Mouse (Mus musculus) heart, adult 10 weeks (tissue): ENCODE data around the gene Zdhhc8. TPM values are rescaled to one million over a fixed set of nuclear protein-coding genes. Genes with fewer than 3 reads are reported as not detected.

ENCODE experiments used
- polyA plus RNA-seq: library from polyadenylated mRNA; stranded (reverse); fragments of 350-450 nt; fragmentation: Illumina TruSeq; extraction: RNeasy Lipid Tissue Mini Kit (QIAGEN cat#74804); gene quantifications from one replicate; pipeline ENCODE4 v1.2.3, GENCODE M21; 2014; ENCODE audit warnings: low read depth, low replicate concordance

The Zdhhc8 gene
- polyA plus RNA-seq = 23.9 TPM

DNA sequence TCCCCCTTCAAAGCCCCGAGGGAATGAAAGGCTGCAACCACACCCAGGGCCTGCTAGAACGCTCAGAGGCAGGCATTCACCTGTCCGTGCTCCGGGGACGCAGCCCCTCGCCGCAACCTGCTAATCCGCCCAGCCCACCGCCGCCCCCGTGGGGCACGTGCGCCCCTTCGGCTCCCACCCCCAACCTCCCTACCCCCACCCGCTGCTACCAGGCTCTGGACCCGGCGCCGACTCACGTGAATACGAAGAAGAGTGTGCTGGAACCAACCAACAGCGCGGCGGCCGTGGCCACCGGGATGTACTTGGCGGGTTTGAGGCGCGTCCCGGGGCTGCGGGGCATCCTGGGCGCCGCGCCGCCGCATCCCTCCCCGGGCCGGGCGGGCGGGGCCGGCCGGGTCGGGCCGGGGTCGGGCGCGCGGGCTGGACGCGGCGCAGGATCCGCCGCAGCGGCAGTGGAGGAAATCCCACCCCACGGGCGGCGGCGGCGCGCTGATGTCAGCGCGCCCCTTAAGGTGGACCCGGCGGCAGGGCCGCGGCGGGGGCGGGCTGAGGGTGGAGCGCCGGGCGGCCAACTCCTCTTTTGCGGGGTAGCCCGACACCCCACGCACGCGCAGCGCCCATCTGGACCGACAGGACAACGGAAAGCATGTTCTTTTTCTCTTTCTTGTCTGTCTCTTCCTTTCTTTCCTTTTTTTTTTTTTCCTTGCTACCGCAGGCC is at the start of gene Zdhhc8:
Gene Zdhhc8 (minus strand): TSS at position 466 of the 718 bp plus-strand sequence.

DNA sequence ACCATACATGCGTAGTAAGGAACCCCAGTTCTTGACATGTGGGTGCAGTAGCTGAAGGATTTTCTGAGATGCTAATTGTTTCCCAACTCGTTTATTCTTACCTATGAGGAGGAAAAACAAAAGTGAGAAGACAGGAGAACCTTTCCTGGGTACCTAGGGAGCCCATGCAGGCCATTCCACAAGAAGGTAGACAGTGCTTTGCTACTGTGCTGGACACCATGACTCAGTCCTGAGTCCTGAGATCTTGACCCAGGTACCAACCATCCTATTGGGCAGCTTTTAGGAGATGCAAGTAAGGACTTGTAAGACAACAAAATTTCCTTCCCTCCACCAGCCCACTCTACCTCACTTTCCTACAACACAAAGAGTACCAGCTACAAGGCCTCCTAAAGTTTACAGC is 23.3 kb upstream of the Zdhhc8 start, which contains the start of gene Gm49776:
Gene Gm49776 (minus strand): TSS at position 101 of the 400 bp plus-strand sequence.

DNA sequence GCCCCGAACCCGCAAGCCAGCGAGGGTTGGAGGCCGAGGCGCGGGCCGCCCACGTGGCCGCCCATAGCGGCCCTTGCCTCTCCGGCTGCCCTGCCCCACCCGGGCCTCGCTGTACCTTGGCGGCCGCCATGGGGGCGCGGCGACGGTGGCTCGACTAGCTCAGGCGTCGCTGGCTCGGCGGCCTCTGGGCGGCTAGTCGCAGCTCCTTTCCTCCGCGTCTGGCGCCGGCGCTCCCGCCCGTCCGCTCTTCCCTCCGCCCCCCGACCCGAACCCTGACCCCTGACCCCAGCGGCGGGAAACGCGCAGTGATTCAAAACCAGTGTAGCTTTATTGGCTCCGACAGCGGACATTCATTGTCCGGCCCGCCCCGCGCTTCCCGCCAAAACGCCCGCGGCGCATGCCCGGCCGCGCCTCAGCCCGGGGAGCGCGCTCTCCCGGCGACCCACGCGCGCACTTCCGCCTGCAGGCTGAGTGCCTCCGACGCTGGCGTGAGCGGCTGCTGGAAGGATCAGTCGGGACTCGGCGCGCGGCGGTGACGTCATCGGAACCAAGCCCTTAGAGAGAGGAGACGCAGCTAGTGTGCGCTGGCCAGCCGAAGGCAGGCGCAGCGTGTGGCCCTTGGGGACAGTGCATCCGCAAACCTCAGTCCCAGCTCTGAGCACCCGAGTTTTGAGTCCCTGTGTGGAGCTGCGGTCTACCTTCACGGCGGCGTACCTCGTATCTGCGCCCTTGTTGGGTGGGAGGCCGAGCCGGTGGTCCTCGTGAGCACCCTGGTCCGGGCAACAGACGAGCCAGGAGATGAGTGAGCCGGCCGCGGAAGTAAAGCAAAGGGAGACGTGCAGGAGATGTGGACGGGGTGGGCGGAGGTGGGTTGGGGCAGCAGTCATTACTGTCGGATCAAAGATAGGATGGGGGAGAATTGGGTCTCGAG is 13.8 kb upstream of the Zdhhc8 start, which contains the start of the genes Trmt2a and Ranbp1:
Gene Trmt2a (plus strand): TSS at position 247 of the 931 bp plus-strand sequence.
Gene Ranbp1 (minus strand): TSS at position 300 of the 931 bp plus-strand sequence.

DNA sequence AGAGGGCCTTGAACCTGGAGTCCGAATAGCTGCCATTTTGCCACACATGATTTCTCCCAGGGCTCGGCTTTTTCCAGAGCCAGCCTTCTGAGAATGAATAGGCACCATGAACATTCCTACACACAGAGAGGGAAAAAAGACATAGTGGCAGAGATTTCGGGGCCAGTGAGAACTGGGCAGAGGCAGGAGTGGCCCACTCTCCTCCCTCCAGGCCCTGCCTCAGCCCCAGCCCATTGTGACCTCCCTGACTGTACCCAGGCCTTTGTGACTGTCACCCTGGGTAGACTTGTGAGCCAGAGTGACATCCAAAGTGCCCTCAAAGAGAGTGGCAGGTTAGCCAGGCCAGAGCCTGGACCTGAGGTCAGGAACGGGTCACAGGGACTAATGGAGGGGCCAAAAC is 17.4 kb downstream of the Zdhhc8 start, which contains the start of gene Ccdc188:
Gene Ccdc188 (plus strand): TSS at position 301 of the 400 bp plus-strand sequence.

Other genes starting within 250 kb of the Zdhhc8 start
- 50.3 TPM for gene Dgcr6, start 182.3 kb downstream of the Zdhhc8 start, polyA plus RNA-seq
- 37.1 TPM for gene Prodh, start 144.9 kb downstream of the Zdhhc8 start, polyA plus RNA-seq
- 6.7 TPM for gene Rtn4r, start 107.5 kb downstream of the Zdhhc8 start, polyA plus RNA-seq
- gene Ccdc188, start 17.3 kb downstream of the Zdhhc8 start, polyA plus RNA-seq = not detected
- gene Trmt2a, start 13.5 kb upstream of the Zdhhc8 start, polyA plus RNA-seq = 36.1 TPM
- gene Ranbp1, start 13.6 kb upstream of the Zdhhc8 start, polyA plus RNA-seq = 48.5 TPM
- gene Gm49776, start 23.2 kb upstream of the Zdhhc8 start, polyA plus RNA-seq = not detected
- 8.7 TPM for gene Dgcr8, start 54.1 kb upstream of the Zdhhc8 start, polyA plus RNA-seq
- gene Tango2, start 113.0 kb upstream of the Zdhhc8 start, polyA plus RNA-seq = 260 TPM
- gene Arvcf, start 113.0 kb upstream of the Zdhhc8 start, polyA plus RNA-seq = 15.8 TPM
- gene Txnrd2, start 191.2 kb upstream of the Zdhhc8 start, polyA plus RNA-seq = 45.8 TPM
- 213 TPM for gene Comt, start 191.7 kb upstream of the Zdhhc8 start, polyA plus RNA-seq